Mouse (Mus musculus) CH12.LX (cell line): ENCODE measurements around the gene Pak1.

ENCODE experiments used
- CTCF ChIP-seq, 2 experiments: IDR thresholded peaks in 1 of 2; conservative IDR thresholded peaks in 1 of 2; 2 replicates each; pipeline ENCODE4 v1.5.1; 2011 to 2012; ENCODE audit warnings: low read depth in 2 of 2, low read length in 2 of 2, improper control_type of control experiment in 1 of 2, inconsistent platforms in 1 of 2, mild to moderate bottlenecking in 1 of 2, moderate library complexity in 1 of 2
- EP300 ChIP-seq: IDR thresholded peaks from 2 replicates; pipeline ENCODE4 v1.6.1; 2011; ENCODE audit warnings: low read length, improper control_type of control experiment
- IRF4 ChIP-seq: IDR thresholded peaks from 2 replicates; pipeline ENCODE4 v1.6.1; 2014; ENCODE audit warnings: low read depth, mild to moderate bottlenecking, inconsistent platforms, low read length, improper control_type of control experiment
- MAFK ChIP-seq: IDR thresholded peaks from 2 replicates; pipeline ENCODE4 v1.6.1; 2011; ENCODE audit warnings: low read length, improper control_type of control experiment; ENCODE audit not compliant: insufficient replicate concordance
- NRF1 ChIP-seq: IDR thresholded peaks from 2 replicates; pipeline ENCODE4 v1.6.1; 2014; ENCODE audit warnings: low read depth, mild to moderate bottlenecking, inconsistent platforms, low read length, improper control_type of control experiment, moderate library complexity
- ZC3H11A ChIP-seq: IDR thresholded peaks from 2 replicates; pipeline ENCODE4 v1.6.1; 2012; ENCODE audit warnings: low read depth, mild to moderate bottlenecking, inconsistent platforms, low read length, improper control_type of control experiment

GRCm38 (mm10) chr7:97864531-97864930, 76.2 kb downstream of the Pak1 start:
- TF ChIP-seq EP300 (no peak), IRF4 (no peak), CTCF (conservative IDR thresholded peaks at IDR 0.05 in 1 of 2, IDR thresholded peaks at IDR 0.05 in 1 of 2; ENCODE audit: low read depth in 2 of 2, low read length in 2 of 2) (no peak), MAFK (no peak), NRF1 (no peak), ZC3H11A (no peak)
